Mouse (Mus musculus): ENCODE measurements around the gene Rasa4.

- TF ChIP-seq CTCF (conservative IDR thresholded peaks at IDR 0.05; ENCODE audit: insufficient read depth, insufficient read length, low read depth, low read length) (no peak), POLR2A (IDR thresholded peaks at IDR 0.05; ENCODE audit: low read depth, low read length) (no peak)
Observed at GRCm38 (mm10) chr5:136073526-136073925, 10.2 kb upstream of the Rasa4 start.
